Mouse (Mus musculus): ENCODE measurements around the gene Asic2. TPM values are rescaled to one million over a fixed set of nuclear protein-coding genes. Genes with fewer than 3 reads are reported as not detected.

Gene Asic2
- polyA plus RNA-seq, 1 experiment from 2014 or later, result 0.47 TPM

DNA sequence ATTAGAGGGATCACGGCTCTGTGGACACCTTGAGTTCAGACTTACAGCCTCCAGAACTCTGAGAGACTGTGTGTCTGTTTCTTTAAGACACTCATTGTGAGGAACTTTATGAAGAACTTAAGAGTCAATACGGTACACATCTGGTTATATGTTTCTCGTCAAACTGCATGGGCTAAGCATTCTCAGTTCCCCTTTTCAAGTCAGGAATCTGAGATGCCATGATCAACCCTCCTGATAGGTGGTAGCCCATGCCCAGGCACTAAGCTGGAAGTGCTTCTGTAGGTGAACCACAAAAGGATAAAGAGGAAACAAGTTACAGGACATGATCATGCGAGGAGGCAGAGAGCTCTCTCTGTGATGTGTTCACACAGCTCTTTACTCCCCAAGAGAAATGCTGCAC is 55.2 kb downstream of the Asic2 start:
- Histone ChIP-seq H3K27ac (replicated peaks) (no peak overlapping the region), H3K27me3 (ENCODE audit: control insufficient read depth, insufficient read depth, low read length) (0 out of 2 replicates have a peak, but pooled peaks cover 3% of the 10 kb centered on the region), H3K4me2 (replicated peaks; ENCODE audit: low read depth) (no peak overlapping the region), H3K4me3 (ENCODE audit: low read depth, low read length) (no peak overlapping the region), H3K9ac (ENCODE audit: low read length) (no peak overlapping the region), H3K4me1 (replicated peaks; ENCODE audit: control insufficient read depth, insufficient read depth) (no peaks in the 10 kb centered on the region), H3K36me3 (ENCODE audit: control insufficient read depth, insufficient read depth, low read length) (no peaks in the 10 kb centered on the region), H3K9me3 (ENCODE audit: control insufficient read depth, low read length) (no peaks in the 10 kb centered on the region)
- ATAC-seq (ENCODE audit: low FRiP score, low TSS enrichment) (no peak), DNase-seq (ENCODE audit: low spot score) (no peak)
- TF ChIP-seq EP300 (optimal IDR thresholded peaks at IDR 0.05) (no peak), CTCF (IDR thresholded peaks at IDR 0.05; ENCODE audit: low read depth) (no peak)
- 79% methylated on average over 4 of the region's 4 CpGs for WGBS

DNA sequence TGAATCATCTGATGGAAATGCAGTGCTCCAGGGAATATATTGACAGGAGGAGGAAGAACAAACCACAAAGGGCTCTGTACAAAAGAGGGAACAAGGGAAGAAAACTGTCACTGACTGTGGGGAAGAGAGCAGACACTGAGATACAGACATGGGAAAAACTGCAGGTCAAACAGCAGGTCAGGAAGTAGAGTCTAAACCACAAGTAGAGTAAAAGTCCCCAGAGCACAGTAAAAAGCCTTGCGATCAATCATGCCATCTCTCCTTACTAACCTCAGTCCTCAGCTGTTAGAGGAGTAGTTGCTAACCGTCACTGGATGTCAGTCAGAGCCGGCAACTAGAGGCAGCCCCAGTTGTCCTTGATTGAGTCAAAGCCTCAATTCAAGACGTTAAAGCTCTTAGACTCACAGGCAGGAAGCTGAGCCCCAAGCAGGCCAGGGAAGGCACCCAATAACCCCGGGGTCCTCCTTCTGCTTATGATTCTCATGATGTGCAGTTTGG is 58.8 kb downstream of the Asic2 start:
- 0 out of 2 replicates have a peak, but pooled peaks cover 3% of the 10 kb centered on the region for H3K27me3 ChIP-seq (ENCODE audit: control insufficient read depth, insufficient read depth, low read length)
- H3K4me2 ChIP-seq (replicated peaks; ENCODE audit: low read depth), result no peak overlapping the region
- no peak for TF ChIP-seq CTCF (IDR thresholded peaks at IDR 0.05; ENCODE audit: low read depth)
- no peak for TF ChIP-seq EP300 (optimal IDR thresholded peaks at IDR 0.05)
- no peaks in the 10 kb centered on the region for H3K36me3 ChIP-seq (ENCODE audit: control insufficient read depth, insufficient read depth, low read length)
- H3K4me3 ChIP-seq (ENCODE audit: low read depth, low read length), result no peak overlapping the region
- no peaks in the 10 kb centered on the region for H3K9me3 ChIP-seq (ENCODE audit: control insufficient read depth, low read length)
- DNase-seq (ENCODE audit: low spot score) (no peak), ATAC-seq (ENCODE audit: low FRiP score, low TSS enrichment) (no peak)
- WGBS, result 54% methylated on average over 5 of the region's 5 CpGs
- H3K27ac ChIP-seq (replicated peaks), result no peak overlapping the region
- no peak overlapping the region for H3K9ac ChIP-seq (ENCODE audit: low read length)
- no peaks in the 10 kb centered on the region for H3K4me1 ChIP-seq (replicated peaks; ENCODE audit: control insufficient read depth, insufficient read depth)

- Histone ChIP-seq H3K4me1 (replicated peaks; ENCODE audit: control insufficient read depth, insufficient read depth) (no peaks in the 10 kb centered on the region), H3K27me3 (ENCODE audit: control insufficient read depth, insufficient read depth, low read length) (0 out of 2 replicates have a peak, but pooled peaks cover 3% of the 10 kb centered on the region), H3K4me3 (ENCODE audit: low read depth, low read length) (no peak overlapping the region), H3K9me3 (ENCODE audit: control insufficient read depth, low read length) (no peaks in the 10 kb centered on the region), H3K36me3 (ENCODE audit: control insufficient read depth, insufficient read depth, low read length) (no peaks in the 10 kb centered on the region), H3K27ac (replicated peaks) (no peak overlapping the region), H3K4me2 (replicated peaks; ENCODE audit: low read depth) (no peak overlapping the region), H3K9ac (ENCODE audit: low read length) (no peak overlapping the region)
- TF ChIP-seq CTCF (IDR thresholded peaks at IDR 0.05; ENCODE audit: low read depth) (no peak), EP300 (optimal IDR thresholded peaks at IDR 0.05) (no peak)
- WGBS, result 72% methylated on average over 1 of the region's 1 CpGs
- ATAC-seq (ENCODE audit: low FRiP score, low TSS enrichment) (no peak), DNase-seq (ENCODE audit: low spot score) (no peak)
Measured at GRCm38 (mm10) chr11:81908760-81909159, 59.5 kb downstream of the Asic2 start.

- Histone ChIP-seq H3K27ac (replicated peaks) (no peak overlapping the region), H3K27me3 (ENCODE audit: control insufficient read depth, insufficient read depth, low read length) (no peaks in the 10 kb centered on the region), H3K4me3 (ENCODE audit: low read depth, low read length) (no peak overlapping the region), H3K4me1 (replicated peaks; ENCODE audit: control insufficient read depth, insufficient read depth) (no peaks in the 10 kb centered on the region), H3K9ac (ENCODE audit: low read length) (no peak overlapping the region), H3K9me3 (ENCODE audit: control insufficient read depth, low read length) (no peaks in the 10 kb centered on the region), H3K4me2 (replicated peaks; ENCODE audit: low read depth) (no peak overlapping the region), H3K36me3 (ENCODE audit: control insufficient read depth, insufficient read depth, low read length) (no peaks in the 10 kb centered on the region)
- ATAC-seq (ENCODE audit: low FRiP score, low TSS enrichment) (no peak), DNase-seq (ENCODE audit: low spot score) (no peak)
- TF ChIP-seq EP300 (optimal IDR thresholded peaks at IDR 0.05) (no peak), CTCF (IDR thresholded peaks at IDR 0.05; ENCODE audit: low read depth) (no peak)
Measured at GRCm38 (mm10) chr11:81902318-81902717, 65.9 kb downstream of the Asic2 start.

GRCm38 (mm10) chr11:81897547-81898354 is 70.5 kb downstream of the Asic2 start:
- 7% methylated on average over 8 of the region's 8 CpGs for WGBS
- Histone ChIP-seq H3K27me3 (ENCODE audit: control insufficient read depth, insufficient read depth, low read length) (no peaks in the 10 kb centered on the region), H3K9ac (ENCODE audit: low read length) (no peak overlapping the region), H3K4me3 (ENCODE audit: low read depth, low read length) (no peak overlapping the region), H3K36me3 (ENCODE audit: control insufficient read depth, insufficient read depth, low read length) (no peaks in the 10 kb centered on the region), H3K4me2 (replicated peaks; ENCODE audit: low read depth) (no peak overlapping the region), H3K4me1 (replicated peaks; ENCODE audit: control insufficient read depth, insufficient read depth) (no peaks in the 10 kb centered on the region), H3K9me3 (ENCODE audit: control insufficient read depth, low read length) (no peaks in the 10 kb centered on the region), H3K27ac (replicated peaks) (no peak overlapping the region)
- DNase-seq (ENCODE audit: low spot score) (no peak), ATAC-seq (ENCODE audit: low FRiP score, low TSS enrichment) (no peak)
- TF ChIP-seq CTCF (IDR thresholded peaks at IDR 0.05; ENCODE audit: low read depth) (no peak), EP300 (optimal IDR thresholded peaks at IDR 0.05) (no peak)

GRCm38 (mm10) chr11:81896511-81896910 is 71.7 kb downstream of the Asic2 start:
- no peaks in the 10 kb centered on the region for H3K36me3 ChIP-seq (ENCODE audit: control insufficient read depth, insufficient read depth, low read length)
- 81% methylated on average over 6 of the region's 6 CpGs for WGBS
- no peak for ATAC-seq (ENCODE audit: low FRiP score, low TSS enrichment)

More at GRCm38 (mm10) chr11:81896511-81896910, 71.7 kb downstream of the Asic2 start:
- no peak overlapping the region for H3K4me2 ChIP-seq (replicated peaks; ENCODE audit: low read depth)
- no peak overlapping the region for H3K27ac ChIP-seq (replicated peaks)
- no peak overlapping the region for H3K4me3 ChIP-seq (ENCODE audit: low read depth, low read length)
- no peaks in the 10 kb centered on the region for H3K9me3 ChIP-seq (ENCODE audit: control insufficient read depth, low read length)
- TF ChIP-seq EP300 (optimal IDR thresholded peaks at IDR 0.05) (no peak), CTCF (IDR thresholded peaks at IDR 0.05; ENCODE audit: low read depth) (no peak)
- no peaks in the 10 kb centered on the region for H3K4me1 ChIP-seq (replicated peaks; ENCODE audit: control insufficient read depth, insufficient read depth)
- no peaks in the 10 kb centered on the region for H3K27me3 ChIP-seq (ENCODE audit: control insufficient read depth, insufficient read depth, low read length)
- no peak for DNase-seq (ENCODE audit: low spot score)
- H3K9ac ChIP-seq (ENCODE audit: low read length), result no peak overlapping the region

Measured in stomach, postnatal 0 days (tissue).